Mouse (Mus musculus) adrenal gland, postnatal 36 days (tissue): Measurements from ENCODE around the gene Ankrd2. TPM values are rescaled to one million over a fixed set of nuclear protein-coding genes. Genes with fewer than 3 reads are reported as not detected.
"Not testable (repeated sequence)": the region's sequence is repeated elsewhere in the genome, so short reads cannot be mapped to it uniquely, and the experiment has no call there.

ENCODE experiments used
- DNase-seq, 2 experiments: peaks; one replicate each; pipeline ENCODE4 v3.0.0; 2021; ENCODE audit warnings: mixed read lengths in 1 of 2
- total RNA-seq, 2 experiments: library from RNA; stranded (reverse); gene quantifications; 2 replicates each; pipeline ENCODE4 v1.2.3; 2021

Ankrd2 gene
- total RNA-seq, 2 experiments from 2014 or later = 0.49 TPM; not detected in 1

- DNase-seq = peak; percentile 51 to 56
These were observed 20.1 kb downstream of the Ankrd2 start for GRCm38 (mm10) chr19:42055881-42056280.

DNA sequence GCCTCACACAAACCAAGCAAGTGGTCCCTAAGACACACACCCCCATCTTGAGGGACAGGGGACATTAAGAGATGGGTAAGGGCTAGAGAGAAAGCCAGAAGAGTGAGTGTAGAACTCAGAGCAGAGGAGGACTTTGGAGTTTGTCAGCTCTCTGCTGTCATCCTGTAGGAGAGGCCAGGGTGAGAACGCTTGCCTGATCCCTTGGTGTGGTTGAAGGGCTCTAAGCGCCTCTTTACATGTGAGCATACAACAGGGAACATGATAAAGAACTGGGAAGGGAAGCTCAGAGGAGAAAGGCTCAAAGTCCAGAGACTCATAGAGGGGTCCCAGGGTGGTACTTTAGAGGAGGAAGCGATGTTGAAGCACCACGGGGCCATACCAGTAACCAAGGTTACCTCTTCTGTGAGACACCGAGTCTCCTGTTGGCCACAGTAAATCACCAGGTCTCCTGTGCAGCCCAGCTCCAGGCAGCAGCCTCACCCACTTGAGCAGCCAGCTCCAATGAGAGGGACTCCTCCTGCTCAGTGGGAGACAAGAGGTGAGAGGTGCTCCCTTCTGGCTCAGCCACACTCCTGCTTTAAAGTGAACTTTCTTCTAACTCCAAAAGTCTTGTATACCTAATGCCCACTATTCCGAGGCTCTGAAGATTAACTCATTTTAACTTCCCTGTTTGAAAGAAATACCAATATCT, 21.1 kb downstream of the Ankrd2 start:
- DNase-seq = no peak

- no peak for DNase-seq
These were observed 22.6 kb downstream of the Ankrd2 start for GRCm38 (mm10) chr19:42058426-42058825.

DNA sequence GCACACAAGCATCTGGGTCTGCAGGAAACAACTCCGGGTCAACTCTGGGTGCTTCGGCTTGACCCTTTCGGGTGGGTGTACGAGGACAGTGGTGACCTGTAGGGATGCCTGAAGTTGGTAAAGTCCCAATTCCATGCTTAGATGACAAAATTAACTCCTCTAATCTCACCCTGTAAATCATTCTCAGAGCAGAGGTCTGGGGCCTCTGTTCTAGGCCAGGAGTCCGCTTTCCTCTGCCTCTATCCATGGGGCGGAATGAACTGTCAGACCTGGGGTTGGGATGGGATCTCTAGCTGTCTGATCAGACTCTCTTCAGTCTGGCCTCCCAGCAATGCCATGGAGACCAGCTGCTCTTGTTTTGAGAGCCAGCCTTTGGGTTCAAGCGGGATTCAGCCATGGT, 25.6 kb downstream of the Ankrd2 start:
- DNase-seq = no peak

GRCm38 (mm10) chr19:42068441-42069240, 32.8 kb downstream of the Ankrd2 start:
- no peak for DNase-seq

DNA sequence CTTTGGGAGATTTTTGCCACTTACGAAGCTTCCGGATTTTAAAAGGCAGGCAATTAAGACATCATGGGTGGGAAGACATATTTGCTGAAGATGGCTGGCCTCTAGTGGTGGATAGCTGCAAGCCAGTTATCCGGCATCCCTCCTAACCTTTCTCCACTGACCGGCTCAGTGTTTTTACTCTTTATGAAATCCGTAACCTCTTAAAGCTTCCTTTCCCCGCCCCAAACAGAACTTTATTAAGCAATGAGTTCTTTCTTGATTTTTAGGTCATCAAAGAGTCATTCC, 33.4 kb downstream of the Ankrd2 start:
- DNase-seq = peak; percentile 37 to 65

GRCm38 (mm10) chr19:42071221-42071620, 35.4 kb downstream of the Ankrd2 start:
- no peak for DNase-seq

DNA sequence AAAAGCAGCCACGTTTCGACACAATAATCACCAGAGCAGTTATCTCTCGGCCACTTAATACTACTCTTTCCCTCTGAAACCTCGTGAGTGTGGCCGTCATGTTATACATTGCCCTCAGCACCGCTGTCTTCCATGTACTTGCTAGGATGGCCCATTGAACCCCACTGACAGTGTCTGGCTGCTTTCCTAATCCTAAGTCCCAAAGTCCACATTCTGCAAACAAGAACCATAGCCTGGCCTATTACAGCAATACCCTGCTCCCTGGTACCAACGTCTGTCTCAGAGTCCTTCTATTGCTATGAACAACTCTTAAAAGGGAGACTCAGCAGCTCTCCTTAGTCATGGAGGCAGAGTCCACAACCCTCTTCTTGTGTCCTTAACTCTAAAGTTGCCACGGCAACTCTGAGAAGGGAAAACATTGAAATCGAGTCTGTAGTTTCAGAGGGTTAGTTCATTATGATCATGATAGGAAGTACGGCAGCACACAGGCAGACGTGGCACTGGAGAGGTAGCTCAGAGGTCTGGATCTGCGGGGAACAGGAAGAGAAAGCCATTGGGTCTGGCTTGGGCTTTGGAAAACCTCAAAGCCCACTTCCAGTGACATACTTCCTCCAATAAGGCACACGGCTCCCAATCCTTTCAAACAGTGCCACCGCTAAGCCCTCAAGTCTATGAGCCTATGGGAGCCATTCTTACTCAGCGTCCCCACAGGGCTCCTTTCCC, 36.2 kb downstream of the Ankrd2 start:
- DNase-seq = no peak

DNA sequence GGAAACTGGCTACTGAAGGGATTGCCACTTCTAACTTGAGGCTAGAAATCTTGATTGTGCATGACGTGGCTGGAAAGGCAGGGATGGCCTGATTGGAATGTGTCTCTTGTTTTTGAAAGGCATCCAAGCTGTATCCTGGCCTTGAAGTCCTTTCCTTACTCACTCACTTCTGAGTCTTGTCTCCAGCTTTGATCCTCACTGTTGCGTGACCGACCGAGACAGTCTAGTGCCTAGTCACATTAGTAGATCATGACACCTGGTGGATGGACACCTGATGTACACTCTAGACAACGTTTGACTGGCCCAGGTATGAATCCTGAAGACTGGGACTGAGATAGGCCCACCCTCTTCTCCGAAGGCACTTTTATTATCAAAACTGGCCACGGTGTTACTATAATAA, 37.0 kb downstream of the Ankrd2 start:
- DNase-seq = peak; percentile 39 to 46

GRCm38 (mm10) chr19:42075051-42075450, 39.3 kb downstream of the Ankrd2 start:
- DNase-seq = no peak

- no peak for DNase-seq
These were observed 40.2 kb downstream of the Ankrd2 start for GRCm38 (mm10) chr19:42075992-42076391.

DNA sequence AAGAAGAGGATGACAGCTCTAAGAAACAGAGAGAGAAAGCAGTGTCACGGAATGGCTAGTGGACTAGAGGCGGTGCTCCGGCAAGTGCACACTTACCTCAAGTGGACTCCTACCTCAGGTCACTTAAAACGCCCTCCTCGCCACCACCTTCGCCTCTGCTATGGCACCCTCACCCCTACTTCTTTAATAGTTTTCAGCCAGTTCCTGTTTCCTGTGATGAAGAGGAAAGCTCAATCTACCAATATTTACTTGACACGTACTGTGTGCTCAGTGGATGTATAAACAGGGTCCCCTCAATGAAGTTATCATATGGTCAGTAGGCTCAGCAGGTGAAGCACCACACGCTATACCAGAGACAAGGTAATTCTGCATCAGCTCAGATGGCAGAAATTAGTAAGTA, 42.8 kb downstream of the Ankrd2 start:
- DNase-seq = no peak

DNA sequence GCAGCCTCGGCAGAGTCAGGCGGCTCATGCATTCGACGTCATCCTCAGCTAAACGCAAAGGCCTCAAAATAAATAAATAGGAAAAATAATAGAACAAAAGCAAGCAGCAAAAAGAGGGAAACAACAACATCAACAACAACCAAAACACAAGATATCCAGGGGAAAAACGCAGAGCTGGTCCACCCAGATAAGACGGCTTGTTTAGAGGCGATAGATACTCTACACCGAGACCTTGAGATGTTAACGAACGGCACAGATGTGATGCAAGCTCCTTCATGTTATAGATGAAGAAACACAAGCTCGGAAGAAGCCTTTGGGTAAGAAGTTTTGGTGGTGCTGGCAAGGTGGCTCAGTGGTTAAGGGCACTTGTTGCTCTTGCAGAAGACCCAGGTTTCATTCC, 43.2 kb downstream of the Ankrd2 start:
- no peak for DNase-seq

DNA sequence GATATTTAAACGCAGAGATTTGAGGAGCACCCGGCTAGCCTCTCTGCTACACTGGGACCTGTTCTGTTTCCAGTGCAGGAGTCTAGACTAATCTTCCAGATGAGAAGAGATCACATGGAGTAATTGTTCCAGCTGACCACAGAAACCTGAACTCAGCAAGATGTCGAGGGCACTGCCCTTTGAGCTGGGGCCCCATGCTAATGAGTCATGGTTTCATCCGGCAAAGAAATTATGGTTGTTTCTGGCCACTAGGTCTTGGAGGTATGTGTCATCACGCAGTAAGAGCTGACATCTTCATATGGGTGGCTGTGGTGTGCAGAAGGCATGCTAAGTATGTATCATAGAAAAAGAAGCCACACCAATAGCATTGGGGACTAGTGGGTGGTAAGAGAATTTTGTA, 44.1 kb downstream of the Ankrd2 start:
- DNase-seq = peak; percentile 38 to 48

GRCm38 (mm10) chr19:42080469-42080868, 44.7 kb downstream of the Ankrd2 start:
- no peak for DNase-seq

GRCm38 (mm10) chr19:42081613-42082012, 45.8 kb downstream of the Ankrd2 start:
- not testable (repeated sequence) for DNase-seq

DNA sequence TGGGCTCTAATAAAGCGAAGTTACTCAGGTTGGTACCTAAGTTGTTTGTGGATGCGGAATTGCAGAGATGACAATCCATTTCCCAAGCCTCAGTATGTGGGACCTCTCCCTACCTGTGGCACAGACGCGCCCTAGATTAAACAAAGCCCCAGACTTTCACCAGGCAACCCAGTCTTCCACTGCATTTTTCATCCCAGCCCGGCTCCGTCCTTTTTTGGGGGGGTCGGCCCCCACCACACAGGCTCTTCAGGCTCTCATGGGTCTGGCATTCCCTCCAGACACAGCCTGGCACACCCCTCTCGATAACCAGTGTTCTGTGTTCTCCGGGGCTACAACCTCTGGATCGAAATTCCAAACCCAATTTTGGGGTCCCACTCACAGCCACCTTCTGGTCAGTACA, 49.9 kb downstream of the Ankrd2 start:
- no peak for DNase-seq

- peak; percentile 89 to 90 for DNase-seq
These were observed 50.4 kb downstream of the Ankrd2 start, which contains the start of gene Morn4 for GRCm38 (mm10) chr19:42086166-42086565. Gene Morn4 (minus strand): TSS chr19:42086357.

DNA sequence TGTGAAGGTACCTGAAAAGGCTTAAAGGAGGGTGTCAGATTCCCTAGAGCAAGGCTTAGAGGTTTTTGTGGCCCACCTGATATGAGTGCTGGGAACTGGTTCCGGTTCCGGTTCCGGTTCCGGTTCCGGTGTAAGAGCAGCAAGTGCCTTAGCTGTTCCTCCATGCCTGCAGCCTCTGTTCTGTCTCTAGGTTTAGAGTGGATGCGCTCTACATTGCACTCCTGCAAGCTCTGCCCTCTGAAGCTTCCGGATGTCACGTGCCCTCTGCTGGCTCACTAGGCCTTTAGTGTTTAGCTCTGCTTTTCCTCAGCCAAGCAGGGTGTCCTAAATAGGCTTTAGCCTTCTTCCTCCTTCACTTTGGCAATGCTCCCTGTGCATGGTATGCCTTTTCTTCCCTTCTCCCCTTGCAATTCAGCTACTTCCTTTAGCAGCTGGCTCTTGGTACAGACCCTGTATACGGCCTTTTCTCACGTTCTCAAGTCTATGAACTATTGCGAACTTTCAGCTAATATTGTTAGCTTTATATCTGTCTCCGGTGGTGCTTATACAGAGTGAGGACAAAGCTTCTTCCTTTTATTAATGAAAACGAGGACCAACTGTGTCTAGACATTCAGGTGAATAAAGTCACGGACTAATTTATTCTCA, 53.4 kb downstream of the Ankrd2 start:
- peak; percentile 46 to 66 for DNase-seq

DNA sequence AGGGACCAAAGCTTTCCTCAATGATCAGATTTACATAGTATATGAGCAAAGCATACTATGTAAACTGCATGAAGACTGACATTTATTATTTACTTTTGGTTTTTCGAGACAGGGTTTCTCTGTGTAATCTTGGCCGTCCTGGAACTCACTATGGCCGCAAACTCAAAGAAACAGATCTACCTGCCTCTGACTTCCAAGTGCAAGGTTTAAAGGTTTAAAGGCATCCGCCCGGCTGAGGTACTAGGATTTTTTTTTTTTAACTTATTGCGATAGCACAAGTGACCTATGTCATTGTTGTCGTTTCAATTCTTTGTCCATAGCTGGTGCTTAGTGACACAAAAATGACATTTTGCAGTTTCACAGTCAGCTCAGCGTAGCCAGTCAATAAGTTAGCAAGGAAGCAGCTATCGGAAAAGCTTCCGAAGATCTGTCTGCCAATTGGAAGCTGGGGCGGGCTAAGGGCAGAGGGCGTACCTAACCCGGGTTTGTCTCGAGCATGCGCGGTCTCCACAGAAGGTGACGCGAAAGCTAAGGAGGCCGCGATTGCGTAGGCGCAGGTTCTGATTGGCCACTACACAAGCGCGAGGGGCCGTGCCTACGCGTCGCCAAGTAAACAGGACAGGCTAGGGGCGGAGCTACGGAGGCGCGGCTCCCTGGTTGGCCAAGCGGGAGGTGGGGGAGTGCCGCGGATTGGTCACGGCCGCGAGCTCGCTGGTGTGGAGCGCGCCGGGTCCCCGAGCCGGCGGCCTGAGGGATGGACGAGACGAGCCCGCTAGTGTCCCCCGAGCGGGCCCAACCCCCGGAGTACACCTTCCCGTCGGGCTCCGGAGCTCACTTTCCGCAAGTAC, 54.2 kb downstream of the Ankrd2 start, which contains the start of gene Pi4k2a:
Gene Pi4k2a (plus strand): TSS at position 723 of the 848 bp plus-strand sequence.
- peak; percentile 99 for DNase-seq

GRCm38 (mm10) chr19:42090637-42091141, 54.9 kb downstream of the Ankrd2 start:
- DNase-seq = no peak
